Mouse (Mus musculus): ENCODE results near the gene Thada.

Gene Thada

DNA sequence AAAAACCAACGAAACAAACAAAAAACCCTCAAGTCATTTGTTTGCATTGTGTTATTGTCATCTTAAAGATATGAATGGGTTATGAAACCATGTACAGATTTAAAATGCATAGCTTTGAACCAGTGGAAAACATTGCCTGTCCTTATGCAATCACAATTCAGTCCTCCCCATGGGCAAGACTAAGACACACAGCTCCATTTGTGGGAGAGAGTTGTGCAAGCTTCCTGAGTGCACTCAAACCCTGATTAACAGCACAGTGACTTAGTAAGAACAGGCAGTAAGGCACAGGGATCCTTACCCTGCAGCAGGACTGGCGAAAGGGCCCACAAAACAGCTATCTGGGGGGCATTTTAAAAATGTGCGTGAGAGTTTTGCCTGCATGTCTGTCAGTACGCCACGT, 11.2 kb upstream of the Thada start:
- DNase-seq (ENCODE audit: low spot score in 2 of 2), result no peak

DNA sequence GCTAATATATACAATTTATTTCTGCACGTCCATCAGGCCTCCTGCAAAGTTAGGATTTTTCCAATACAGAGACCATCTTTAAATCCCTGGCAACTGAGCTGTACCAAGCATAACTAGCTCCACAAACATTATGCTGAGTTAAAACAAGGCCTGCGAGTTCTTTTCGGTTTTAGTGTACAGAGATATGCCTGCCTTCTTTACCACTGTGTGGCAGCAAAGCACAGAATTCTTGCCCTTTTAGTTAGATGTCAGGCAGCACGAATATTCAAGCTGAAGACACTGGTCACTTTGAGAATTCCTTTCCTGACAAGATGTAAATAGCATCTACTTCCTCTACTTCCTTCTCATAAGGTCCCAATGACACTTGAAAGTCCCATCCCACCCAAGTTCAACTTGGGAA, 8.3 kb upstream of the Thada start:
- DNase-seq (ENCODE audit: low spot score in 2 of 2), result no peak

DNA sequence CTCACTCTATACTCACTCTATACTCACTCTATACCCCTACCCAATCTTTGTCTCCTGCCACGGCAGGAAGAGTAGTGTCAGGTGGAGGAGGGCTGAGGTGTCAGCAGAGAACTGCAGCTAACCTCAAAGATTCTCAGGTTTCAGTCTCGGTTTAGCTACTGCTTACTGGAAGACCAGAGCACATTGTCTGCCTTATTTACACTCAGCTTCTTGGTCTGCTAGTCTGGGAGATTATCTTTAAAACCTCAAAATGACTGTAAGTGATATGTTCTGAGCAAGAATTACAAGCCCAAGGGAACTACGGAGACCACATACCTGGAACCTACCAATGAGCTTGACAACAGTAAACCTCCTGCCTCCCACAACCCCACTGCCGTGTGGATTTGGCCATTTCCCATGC, 31.0 kb downstream of the Thada start:
- DNase-seq (ENCODE audit: low spot score in 2 of 2), result no peak

DNA sequence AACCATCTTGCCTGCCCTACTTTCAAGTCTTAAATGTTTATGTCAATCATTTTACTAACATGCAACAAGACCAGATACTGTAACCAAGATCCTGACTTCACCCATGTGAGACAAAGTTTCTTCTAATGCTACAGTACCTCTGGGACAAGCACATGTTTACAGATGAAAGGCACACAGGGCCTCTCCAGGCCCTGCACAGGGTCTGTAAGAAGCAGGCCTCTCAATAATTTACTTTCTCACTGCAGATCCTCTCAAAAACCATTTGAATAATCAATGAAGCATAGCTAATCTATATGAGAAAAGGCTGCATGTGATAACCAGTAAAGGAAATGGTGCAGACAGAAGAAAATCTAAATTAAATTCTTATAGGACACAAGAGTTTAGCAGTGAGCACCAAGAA, 31.8 kb downstream of the Thada start:
- DNase-seq (ENCODE audit: low spot score in 2 of 2), result no peak

GRCm38 (mm10) chr17:84431991-84432390, 34.0 kb downstream of the Thada start:
- DNase-seq (ENCODE audit: low spot score in 2 of 2), result no peak

DNA sequence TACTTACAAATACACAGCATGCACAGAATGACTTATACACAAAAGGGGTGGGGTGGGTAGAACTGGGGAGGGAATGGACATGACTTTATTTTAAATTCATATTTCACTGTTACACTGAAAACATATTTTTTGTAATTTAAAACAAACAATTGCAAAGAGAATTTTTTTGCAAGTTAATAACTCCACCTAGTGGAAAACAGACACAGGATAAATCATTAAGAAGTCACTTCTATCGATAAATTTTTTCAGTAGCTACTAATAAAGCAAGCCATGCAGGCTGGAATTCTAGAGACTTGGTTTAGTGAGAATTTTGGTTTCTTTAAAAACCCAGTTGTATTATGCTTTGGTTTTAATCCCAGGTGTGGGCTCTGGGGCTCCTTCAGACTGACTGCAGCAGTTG, 41.7 kb downstream of the Thada start:
- no peak for DNase-seq (ENCODE audit: low spot score in 2 of 2)

- DNase-seq (ENCODE audit: low spot score in 2 of 2), result no peak
Measured at GRCm38 (mm10) chr17:84422916-84423315, 43.1 kb downstream of the Thada start.

DNA sequence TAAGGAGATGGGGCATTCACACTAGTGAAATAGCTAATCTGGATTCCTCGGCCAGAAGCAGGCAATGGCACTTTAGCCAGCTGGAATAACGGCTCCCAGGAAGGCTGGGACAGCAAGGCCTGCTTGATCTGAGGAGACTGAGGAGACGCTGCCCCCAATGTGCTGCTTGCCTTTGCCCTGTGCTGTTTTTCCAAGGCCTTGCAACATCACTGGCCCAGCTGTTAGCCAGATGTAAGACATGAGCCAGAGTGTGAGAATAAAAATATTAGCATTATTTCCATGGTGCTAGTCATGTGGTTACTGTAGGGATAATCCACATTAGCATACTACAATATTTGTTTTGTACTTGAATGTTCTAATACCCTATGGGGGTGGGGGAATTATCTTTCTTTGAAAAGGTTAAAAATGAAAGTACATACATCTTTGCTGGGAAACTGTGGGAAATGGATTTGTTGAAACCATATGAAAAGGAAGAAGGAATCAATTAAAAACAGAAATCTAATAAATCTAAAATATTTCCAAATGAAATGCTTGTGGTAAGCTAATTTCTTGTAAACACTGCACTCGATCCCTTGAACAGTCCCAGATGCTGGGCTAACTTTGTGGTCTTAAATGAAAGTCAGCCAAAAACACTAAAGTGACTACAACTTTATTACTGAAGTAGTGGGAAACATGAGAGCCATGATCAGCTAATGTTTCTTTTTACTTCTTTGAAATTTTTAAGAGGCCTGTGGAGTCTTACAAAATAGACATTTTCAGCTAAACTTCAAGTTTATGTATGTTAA, 43.8 kb downstream of the Thada start:
- DNase-seq (ENCODE audit: low spot score in 2 of 2), result no peak

- peak in 1 of 2 experiments; percentile 26 for DNase-seq (ENCODE audit: low spot score in 2 of 2)
Measured at GRCm38 (mm10) chr17:84421042-84421441, 45.0 kb downstream of the Thada start.

DNA sequence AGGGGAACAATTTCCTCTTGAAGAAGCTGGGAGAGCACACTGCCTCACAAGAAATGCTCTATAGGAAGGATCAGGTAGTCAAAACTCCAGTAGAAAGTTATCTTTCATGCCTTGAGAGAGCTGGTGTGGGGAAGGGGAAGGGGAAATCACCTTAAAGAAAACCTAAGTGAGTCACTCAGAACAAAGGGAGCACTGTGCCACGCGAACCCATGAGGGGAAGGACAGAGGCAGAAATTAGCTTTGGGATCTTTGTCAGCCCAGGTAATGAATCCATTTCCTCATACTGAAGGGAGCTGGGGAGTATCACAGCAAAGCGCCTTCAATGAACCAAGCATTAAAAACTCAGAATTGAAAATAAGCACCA, 45.7 kb downstream of the Thada start:
- no peak for DNase-seq (ENCODE audit: low spot score in 2 of 2)

- no peak for DNase-seq (ENCODE audit: low spot score in 2 of 2)
Measured at GRCm38 (mm10) chr17:84419326-84420275, 46.4 kb downstream of the Thada start.

DNA sequence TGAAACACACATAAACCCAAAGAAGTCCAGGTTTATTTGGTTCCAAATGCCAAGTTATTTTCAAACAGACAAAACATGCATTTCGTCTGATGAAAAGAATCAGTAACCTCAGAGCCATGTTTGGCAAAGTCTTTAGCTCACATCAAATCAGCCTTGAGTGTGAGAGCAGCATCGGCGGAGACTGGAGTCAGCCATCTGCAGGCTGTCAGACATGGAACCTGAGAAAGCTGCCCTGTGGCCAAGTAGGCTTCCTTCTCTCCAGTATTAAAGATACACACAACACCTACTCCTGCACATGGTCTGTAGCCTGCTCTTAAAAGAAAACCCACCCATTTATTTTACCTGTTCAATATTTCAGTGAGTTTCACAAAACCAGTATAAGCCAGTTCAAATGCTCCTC, 50.1 kb downstream of the Thada start:
- DNase-seq (ENCODE audit: low spot score in 2 of 2), result no peak

DNA sequence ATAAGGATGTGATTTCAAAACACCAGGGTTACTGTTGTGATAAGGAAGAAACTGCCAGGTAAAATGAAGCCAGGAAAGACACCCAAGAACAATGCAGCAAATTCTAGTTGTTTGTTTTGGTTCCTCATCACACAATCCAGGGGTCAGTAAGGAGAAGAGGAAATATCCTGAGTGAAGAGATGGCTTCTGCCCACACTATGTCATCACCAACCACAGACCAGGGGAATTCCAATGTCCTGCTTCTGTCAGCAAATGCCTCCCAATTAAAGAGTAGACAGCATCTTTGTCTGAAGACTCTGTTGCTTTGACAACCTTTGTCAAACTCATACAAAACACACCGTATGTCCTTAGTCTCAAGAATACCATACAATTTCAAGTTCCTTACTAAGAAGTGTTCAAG, 57.3 kb downstream of the Thada start:
- DNase-seq (ENCODE audit: low spot score in 2 of 2), result no peak

DNA sequence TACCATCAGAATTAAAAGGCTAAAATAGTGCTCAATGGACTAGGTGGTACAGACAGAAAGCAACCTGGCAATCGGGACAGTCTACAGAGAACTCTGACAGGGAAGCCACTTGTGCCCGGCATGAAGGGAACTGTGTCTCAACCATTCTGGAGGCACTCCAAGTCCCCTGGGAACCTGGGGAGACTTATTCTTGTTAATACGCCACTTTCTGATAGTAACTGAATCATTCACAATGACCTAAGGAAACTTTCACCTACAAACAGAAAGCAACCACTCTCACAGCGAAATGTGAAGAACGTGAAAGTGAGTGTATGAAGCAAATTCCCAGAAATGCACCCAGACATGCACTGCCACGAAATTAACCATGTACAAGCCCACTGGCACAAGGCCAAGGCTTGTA, 60.4 kb downstream of the Thada start:
- no peak for DNase-seq (ENCODE audit: low spot score in 2 of 2)

DNA sequence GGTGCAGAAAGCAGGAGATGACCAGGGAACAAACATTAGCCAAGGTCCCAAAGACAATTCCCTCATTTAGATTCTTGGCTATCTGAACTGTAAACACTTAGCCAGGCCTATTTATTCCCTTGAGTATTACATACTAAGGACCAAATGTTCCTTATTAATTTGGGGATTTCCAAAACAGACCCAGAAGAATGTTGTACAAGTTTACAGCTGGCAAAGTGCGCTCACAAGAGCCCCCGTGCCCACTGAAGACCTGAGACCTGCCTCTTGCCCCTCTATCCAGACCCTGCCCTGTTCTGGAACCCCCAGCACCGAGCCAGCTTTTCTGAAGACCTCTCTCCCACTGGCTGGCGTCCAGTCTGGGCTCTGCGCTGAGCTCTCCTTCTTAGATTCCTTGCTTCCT, 64.2 kb downstream of the Thada start:
- DNase-seq (ENCODE audit: low spot score in 2 of 2), result no peak

GRCm38 (mm10) chr17:84399431-84399830, 66.6 kb downstream of the Thada start:
- DNase-seq (ENCODE audit: low spot score in 2 of 2), result no peak

DNA sequence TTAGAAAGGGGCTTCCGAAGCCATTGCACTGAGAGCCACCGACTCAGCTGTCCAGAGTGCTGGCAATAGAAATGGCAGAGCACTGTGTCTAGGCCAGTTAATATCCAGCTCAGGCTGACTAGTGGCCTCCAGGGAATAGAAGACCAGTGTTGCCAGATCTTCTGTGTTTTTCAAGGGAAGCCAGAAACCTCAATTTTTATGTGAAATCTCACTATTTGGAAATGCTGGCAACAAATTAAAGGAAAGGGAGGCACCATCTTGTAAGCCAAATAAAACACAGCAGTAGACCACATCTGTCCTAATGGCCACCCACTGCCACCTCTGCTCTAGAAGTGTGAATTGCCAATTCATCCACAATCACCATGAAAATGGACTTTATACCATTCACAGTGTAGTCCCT, 76.0 kb downstream of the Thada start:
- DNase-seq (ENCODE audit: low spot score in 2 of 2), result no peak

DNA sequence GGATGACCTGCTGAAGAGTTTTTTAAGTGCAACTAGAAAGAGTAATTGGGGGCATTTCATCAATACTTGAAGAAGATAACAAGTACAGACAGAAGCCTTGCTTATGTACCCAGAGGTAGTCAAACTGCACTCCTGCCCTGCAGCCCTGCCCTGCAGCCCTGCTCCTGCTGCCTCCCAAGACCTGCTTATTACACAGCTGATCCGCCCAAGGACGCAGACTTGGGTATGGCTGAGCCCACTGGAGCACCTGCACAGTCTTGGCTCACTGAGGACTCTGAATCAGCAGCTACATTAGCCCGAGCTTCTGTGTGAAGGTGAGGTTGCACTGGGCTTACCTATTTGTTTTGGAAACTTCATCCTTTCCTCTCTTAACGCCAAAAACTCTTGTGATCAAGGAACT, 79.8 kb downstream of the Thada start:
- DNase-seq (ENCODE audit: low spot score in 2 of 2), result no peak

- DNase-seq (ENCODE audit: low spot score in 2 of 2), result no peak
Measured at GRCm38 (mm10) chr17:84385696-84386095, 80.3 kb downstream of the Thada start.

DNA sequence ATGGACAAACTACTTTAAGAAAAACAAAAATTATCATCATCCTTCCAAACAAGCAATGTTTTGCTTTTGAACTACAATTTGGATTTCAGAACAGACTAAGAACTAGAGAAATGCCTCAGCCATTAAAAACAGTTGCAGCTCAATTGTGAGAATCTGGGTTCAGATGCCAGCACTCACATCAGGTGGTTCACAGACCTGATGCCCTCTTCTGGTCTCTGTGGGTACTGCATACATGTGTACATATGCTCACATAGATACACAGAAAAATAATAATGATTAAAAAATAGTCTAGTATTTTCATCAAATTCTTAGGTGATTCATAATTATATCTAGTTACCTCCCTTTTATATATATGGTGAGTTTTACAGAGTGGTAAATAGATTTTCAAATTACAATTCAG, 81.3 kb downstream of the Thada start:
- DNase-seq (ENCODE audit: low spot score in 2 of 2), result peak in 1 of 2 experiments; percentile 40

DNA sequence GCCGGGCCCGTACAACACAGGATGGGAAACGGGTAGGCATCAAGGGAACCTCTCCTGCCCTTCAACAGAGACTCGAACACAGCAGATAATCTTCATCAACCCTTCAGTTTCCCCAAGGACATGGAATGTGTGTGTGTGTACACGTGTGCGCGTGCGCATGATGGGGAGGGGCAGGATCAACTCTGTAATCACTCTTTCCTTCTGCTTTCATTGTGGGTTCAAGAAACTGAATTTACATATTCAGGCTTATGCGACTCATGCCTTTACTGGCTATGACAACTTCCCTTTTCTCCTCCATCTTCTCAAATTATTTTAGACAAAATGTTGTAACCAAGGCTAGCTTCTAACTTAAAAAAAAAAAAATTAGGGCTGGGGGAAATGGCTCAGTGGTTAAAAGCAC, 85.7 kb downstream of the Thada start:
- DNase-seq (ENCODE audit: low spot score in 2 of 2), result no peak

DNA sequence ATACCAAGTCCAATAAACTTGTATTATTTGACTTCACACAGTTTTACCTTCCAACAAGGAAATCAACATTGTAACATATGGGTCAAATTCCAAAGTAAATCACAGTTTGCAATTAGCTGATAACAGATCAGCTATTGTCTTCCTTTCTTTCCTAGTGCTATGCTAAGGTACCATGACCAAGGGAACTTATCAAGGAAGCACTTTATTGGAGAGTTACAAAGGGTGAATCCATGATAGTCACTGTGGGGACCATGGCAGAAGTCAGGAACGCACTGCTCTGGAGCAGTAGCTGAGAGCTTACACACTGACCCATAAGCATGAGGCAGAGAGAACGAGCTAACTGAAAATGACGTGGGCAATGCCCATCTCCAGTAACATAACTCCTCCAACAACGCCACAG, 89.1 kb downstream of the Thada start:
- DNase-seq (ENCODE audit: low spot score in 2 of 2), result no peak

DNA sequence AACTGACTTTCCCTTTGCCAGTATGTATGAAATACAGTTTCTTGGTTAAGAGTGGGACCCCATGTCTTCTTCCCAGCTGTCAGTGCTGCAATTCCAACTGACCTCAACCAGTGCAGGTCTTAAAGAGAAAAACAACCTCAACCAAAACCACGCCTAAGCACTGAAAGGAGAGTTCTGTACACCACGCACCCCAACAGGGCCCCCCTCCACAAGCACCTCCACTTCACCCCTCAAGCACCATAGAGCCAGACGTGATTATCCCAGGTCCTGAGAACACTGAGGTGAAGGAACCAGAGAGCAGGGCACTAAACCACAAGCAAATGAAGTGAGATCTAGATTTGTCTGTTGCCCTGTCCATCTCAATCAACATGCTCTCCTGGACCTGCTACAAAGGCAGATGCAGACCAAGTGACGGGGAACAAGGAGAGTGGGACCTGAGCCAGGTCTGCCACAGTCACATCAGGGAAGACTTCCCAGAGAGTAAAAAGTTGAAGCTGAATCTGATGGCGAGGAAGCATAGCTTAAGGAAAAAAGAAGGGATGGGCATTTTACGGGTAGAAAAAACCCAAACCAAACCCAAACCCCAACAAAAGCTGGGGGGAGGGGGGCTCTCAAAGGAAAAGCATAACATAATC, 93.5 kb downstream of the Thada start:
- DNase-seq (ENCODE audit: low spot score in 2 of 2), result no peak

All from spleen, postnatal 10 days (tissue).